Mouse (Mus musculus): Measurements from ENCODE around the gene Spc25. TPM values are rescaled to one million over a fixed set of nuclear protein-coding genes. Genes with fewer than 3 reads are reported as not detected.

Spc25 gene
- polyA plus RNA-seq, 1 experiment from 2014 or later = 137 TPM

- 74% methylated on average over 7 of the region's 7 CpGs for WGBS
Observed at GRCm38 (mm10) chr2:69210773-69211172, 4.8 kb upstream of the Spc25 start, which contains the start of gene G6pc2. TSS of gene G6pc2 (plus strand) at chr2:69211073.

GRCm38 (mm10) chr2:69209684-69210083 is 3.7 kb upstream of the Spc25 start:
- H3K27me3 ChIP-seq (ENCODE audit: control insufficient read depth, insufficient read depth, low read length) = no peaks in the 10 kb centered on the region
- H3K9ac ChIP-seq (ENCODE audit: low read length) = no peak overlapping the region
- H3K4me1 ChIP-seq (ENCODE audit: control insufficient read depth in 2 of 2, insufficient read depth in 2 of 2, low read length in 2 of 2) = peaks cover 0 to 7% of the 10 kb centered on the region in 2 experiments; a peak in 1 of 4 replicates
- 75% methylated on average over 3 of the region's 3 CpGs for WGBS
- no peak overlapping the region for H3K4me3 ChIP-seq (ENCODE audit: control insufficient read depth in 1 of 2, insufficient read depth in 1 of 2, low read depth in 1 of 2, low read length in 2 of 2)
- H3K27ac ChIP-seq (replicated peaks in 1 of 2; ENCODE audit: control insufficient read depth in 1 of 2, insufficient read depth in 1 of 2, low read depth in 2 of 2, low read length in 2 of 2) = no peak overlapping the region
- H3K9me3 ChIP-seq (ENCODE audit: control insufficient read depth, low read length) = no peaks in the 10 kb centered on the region
- H3K4me2 ChIP-seq (ENCODE audit: low read length) = no peak overlapping the region
- no peak for ATAC-seq (ENCODE audit: insufficient number of reproducible peaks, insufficient read depth, low FRiP score, low read depth)
- H3K36me3 ChIP-seq (ENCODE audit: control insufficient read depth, insufficient read depth, low read length) = no peaks in the 10 kb centered on the region

More at GRCm38 (mm10) chr2:69210773-69211172, 4.8 kb upstream of the Spc25 start, which contains the start of gene G6pc2:
- Histone ChIP-seq H3K4me1 (ENCODE audit: control insufficient read depth in 2 of 2, insufficient read depth in 2 of 2, low read length in 2 of 2) (no peaks in the 10 kb centered on the region), H3K9me3 (ENCODE audit: control insufficient read depth, low read length) (no peaks in the 10 kb centered on the region), H3K9ac (ENCODE audit: low read length) (no peak within 1 kb of the TSS), H3K27ac (replicated peaks in 1 of 2; ENCODE audit: control insufficient read depth in 1 of 2, insufficient read depth in 1 of 2, low read depth in 2 of 2, low read length in 2 of 2) (no peak within 1 kb of the TSS), H3K4me3 (ENCODE audit: control insufficient read depth in 1 of 2, insufficient read depth in 1 of 2, low read depth in 1 of 2, low read length in 2 of 2) (no peak within 1 kb of the TSS), H3K36me3 (ENCODE audit: control insufficient read depth, insufficient read depth, low read length) (no peaks in the 10 kb centered on the region), H3K4me2 (ENCODE audit: low read length) (no peak within 1 kb of the TSS), H3K27me3 (ENCODE audit: control insufficient read depth, insufficient read depth, low read length) (no peaks in the 10 kb centered on the region)
- no peak for ATAC-seq (ENCODE audit: insufficient number of reproducible peaks, insufficient read depth, low FRiP score, low read depth)

DNA sequence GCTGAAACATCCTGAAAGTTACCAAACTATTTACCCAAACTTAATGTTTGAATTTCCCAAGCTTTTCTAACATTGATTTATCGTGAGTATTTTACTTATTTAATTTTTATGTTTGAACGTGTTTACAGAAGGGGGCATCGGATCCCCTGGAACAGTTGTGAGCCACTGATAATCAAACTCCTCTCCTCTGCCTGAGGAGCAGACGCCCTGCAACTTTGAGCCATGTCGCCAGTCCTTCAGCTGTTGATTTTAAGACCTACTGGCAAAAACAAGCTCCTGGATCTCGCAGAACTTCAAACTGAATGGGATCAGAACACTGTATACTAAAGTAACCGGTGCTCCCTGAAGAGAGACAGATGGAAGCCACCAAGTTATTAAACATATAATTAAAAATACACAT is 529 bp upstream of the Spc25 start:
- no peak overlapping the region for H3K27ac ChIP-seq (replicated peaks in 1 of 2; ENCODE audit: control insufficient read depth in 1 of 2, insufficient read depth in 1 of 2, low read depth in 2 of 2, low read length in 2 of 2)
- ATAC-seq (ENCODE audit: insufficient number of reproducible peaks, insufficient read depth, low FRiP score, low read depth) = no peak
- peaks cover 0 to 7% of the 10 kb centered on the region in 2 experiments; a peak in 1 of 4 replicates for H3K4me1 ChIP-seq (ENCODE audit: control insufficient read depth in 2 of 2, insufficient read depth in 2 of 2, low read length in 2 of 2)
- H3K9ac ChIP-seq (ENCODE audit: low read length) = peak overlapping the region; percentile 51; the same call in 1 of the 2 replicates
- H3K4me2 ChIP-seq (ENCODE audit: low read length) = peak overlapping the region; percentile 60
- H3K27me3 ChIP-seq (ENCODE audit: control insufficient read depth, insufficient read depth, low read length) = no peaks in the 10 kb centered on the region
- peaks cover 18% of the 10 kb centered on the region for H3K36me3 ChIP-seq (ENCODE audit: control insufficient read depth, insufficient read depth, low read length)
- peak overlapping the region in 1 of 2 experiments; percentile 86; a peak in 2 of 4 replicates for H3K4me3 ChIP-seq (ENCODE audit: control insufficient read depth in 1 of 2, insufficient read depth in 1 of 2, low read depth in 1 of 2, low read length in 2 of 2)
- WGBS = 16% methylated on average over 7 of the region's 7 CpGs
- H3K9me3 ChIP-seq (ENCODE audit: control insufficient read depth, low read length) = no peaks in the 10 kb centered on the region

DNA sequence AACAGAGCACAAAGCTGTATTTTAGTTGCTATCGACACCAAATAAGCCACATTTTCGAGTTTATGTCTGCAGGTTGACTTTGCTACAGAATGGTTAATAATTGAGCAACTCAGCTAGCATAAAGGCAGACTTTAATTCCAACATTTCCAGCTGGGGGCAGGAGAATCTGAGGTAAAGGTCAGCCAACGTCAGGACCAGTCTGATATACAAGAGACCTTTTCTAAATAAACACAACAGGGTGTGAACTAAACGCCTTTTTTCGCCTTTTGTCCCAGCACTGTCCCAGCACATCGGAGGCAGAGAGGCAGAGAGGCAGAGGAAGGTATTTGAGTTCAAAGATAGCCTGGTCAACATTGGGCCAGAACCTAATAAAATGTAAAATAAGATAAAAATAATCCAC is 809 bp downstream of the Spc25 start:
- peaks cover 31% of the 10 kb centered on the region for H3K36me3 ChIP-seq (ENCODE audit: control insufficient read depth, insufficient read depth, low read length)
- peak overlapping the region; percentile 86 for H3K9ac ChIP-seq (ENCODE audit: low read length)
- no peaks in the 10 kb centered on the region for H3K9me3 ChIP-seq (ENCODE audit: control insufficient read depth, low read length)
- H3K27ac ChIP-seq (replicated peaks in 1 of 2; ENCODE audit: control insufficient read depth in 1 of 2, insufficient read depth in 1 of 2, low read depth in 2 of 2, low read length in 2 of 2) = no peak overlapping the region
- 22% methylated on average over 6 of the region's 6 CpGs for WGBS
- H3K27me3 ChIP-seq (ENCODE audit: control insufficient read depth, insufficient read depth, low read length) = no peaks in the 10 kb centered on the region
- no peak for ATAC-seq (ENCODE audit: insufficient number of reproducible peaks, insufficient read depth, low FRiP score, low read depth)
- peak overlapping the region; percentile 72 to 86 for H3K4me3 ChIP-seq (ENCODE audit: control insufficient read depth in 1 of 2, insufficient read depth in 1 of 2, low read depth in 1 of 2, low read length in 2 of 2)
- H3K4me2 ChIP-seq (ENCODE audit: low read length) = peak overlapping the region; percentile 82
- peaks cover 0 to 7% of the 10 kb centered on the region in 2 experiments; a peak in 1 of 4 replicates for H3K4me1 ChIP-seq (ENCODE audit: control insufficient read depth in 2 of 2, insufficient read depth in 2 of 2, low read length in 2 of 2)

DNA sequence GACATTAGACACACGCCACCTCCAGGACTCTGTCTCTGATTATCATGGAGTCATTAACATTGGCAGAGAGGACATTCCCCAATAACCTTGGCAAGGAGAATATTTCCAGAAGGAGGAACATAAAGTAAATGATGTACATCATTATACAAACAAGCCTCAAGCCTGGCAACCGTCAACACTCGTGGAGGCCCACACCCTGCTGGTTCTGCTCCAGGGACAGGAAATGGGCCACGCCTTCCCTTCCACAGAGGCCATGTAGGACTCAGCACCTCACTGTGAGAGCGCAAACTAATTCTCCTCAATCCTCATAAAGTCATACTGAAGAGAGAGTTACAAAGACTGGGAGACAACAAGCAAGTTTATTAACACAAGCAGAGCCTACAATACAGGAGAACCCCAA is 12.4 kb downstream of the Spc25 start:
- Histone ChIP-seq H3K27ac (replicated peaks in 1 of 2; ENCODE audit: control insufficient read depth in 1 of 2, insufficient read depth in 1 of 2, low read depth in 2 of 2, low read length in 2 of 2) (no peak overlapping the region), H3K9me3 (ENCODE audit: control insufficient read depth, low read length) (peaks cover 5% of the 10 kb centered on the region; the same call in 1 of the 2 replicates), H3K4me1 (ENCODE audit: control insufficient read depth in 2 of 2, insufficient read depth in 2 of 2, low read length in 2 of 2) (no peaks in the 10 kb centered on the region), H3K9ac (ENCODE audit: low read length) (no peak overlapping the region), H3K36me3 (ENCODE audit: control insufficient read depth, insufficient read depth, low read length) (peaks cover 61% of the 10 kb centered on the region), H3K4me2 (ENCODE audit: low read length) (no peak overlapping the region), H3K4me3 (ENCODE audit: control insufficient read depth in 1 of 2, insufficient read depth in 1 of 2, low read depth in 1 of 2, low read length in 2 of 2) (no peak overlapping the region), H3K27me3 (ENCODE audit: control insufficient read depth, insufficient read depth, low read length) (no peaks in the 10 kb centered on the region)
- ATAC-seq (ENCODE audit: insufficient number of reproducible peaks, insufficient read depth, low FRiP score, low read depth) = no peak
- WGBS = 82% methylated on average over 5 of the region's 5 CpGs

GRCm38 (mm10) chr2:69191059-69191458 is 14.9 kb downstream of the Spc25 start:
- Histone ChIP-seq H3K36me3 (ENCODE audit: control insufficient read depth, insufficient read depth, low read length) (peaks cover 42% of the 10 kb centered on the region), H3K4me2 (ENCODE audit: low read length) (no peak overlapping the region), H3K9me3 (ENCODE audit: control insufficient read depth, low read length) (peaks cover 5% of the 10 kb centered on the region; the same call in 1 of the 2 replicates), H3K4me3 (ENCODE audit: control insufficient read depth in 1 of 2, insufficient read depth in 1 of 2, low read depth in 1 of 2, low read length in 2 of 2) (no peak overlapping the region), H3K27ac (replicated peaks in 1 of 2; ENCODE audit: control insufficient read depth in 1 of 2, insufficient read depth in 1 of 2, low read depth in 2 of 2, low read length in 2 of 2) (no peak overlapping the region), H3K4me1 (ENCODE audit: control insufficient read depth in 2 of 2, insufficient read depth in 2 of 2, low read length in 2 of 2) (no peaks in the 10 kb centered on the region), H3K9ac (ENCODE audit: low read length) (no peak overlapping the region), H3K27me3 (ENCODE audit: control insufficient read depth, insufficient read depth, low read length) (no peaks in the 10 kb centered on the region)
- WGBS = 82% methylated on average over 5 of the region's 5 CpGs
- ATAC-seq (ENCODE audit: insufficient number of reproducible peaks, insufficient read depth, low FRiP score, low read depth) = no peak

- peaks cover 24% of the 10 kb centered on the region for H3K36me3 ChIP-seq (ENCODE audit: control insufficient read depth, insufficient read depth, low read length)
- H3K4me2 ChIP-seq (ENCODE audit: low read length) = no peak overlapping the region
- H3K9ac ChIP-seq (ENCODE audit: low read length) = no peak overlapping the region
- no peaks in the 10 kb centered on the region for H3K4me1 ChIP-seq (ENCODE audit: control insufficient read depth in 2 of 2, insufficient read depth in 2 of 2, low read length in 2 of 2)
- no peak for ATAC-seq (ENCODE audit: insufficient number of reproducible peaks, insufficient read depth, low FRiP score, low read depth)
- no peaks in the 10 kb centered on the region for H3K27me3 ChIP-seq (ENCODE audit: control insufficient read depth, insufficient read depth, low read length)
- peaks cover 5% of the 10 kb centered on the region; the same call in 1 of the 2 replicates for H3K9me3 ChIP-seq (ENCODE audit: control insufficient read depth, low read length)
- no peak overlapping the region for H3K4me3 ChIP-seq (ENCODE audit: control insufficient read depth in 1 of 2, insufficient read depth in 1 of 2, low read depth in 1 of 2, low read length in 2 of 2)
- 67% methylated on average over 4 of the region's 4 CpGs for whole genome bisulfite sequencing
- H3K27ac ChIP-seq (replicated peaks in 1 of 2; ENCODE audit: control insufficient read depth in 1 of 2, insufficient read depth in 1 of 2, low read depth in 2 of 2, low read length in 2 of 2) = no peak overlapping the region
Observed at GRCm38 (mm10) chr2:69189222-69189621, 16.8 kb downstream of the Spc25 start.

DNA sequence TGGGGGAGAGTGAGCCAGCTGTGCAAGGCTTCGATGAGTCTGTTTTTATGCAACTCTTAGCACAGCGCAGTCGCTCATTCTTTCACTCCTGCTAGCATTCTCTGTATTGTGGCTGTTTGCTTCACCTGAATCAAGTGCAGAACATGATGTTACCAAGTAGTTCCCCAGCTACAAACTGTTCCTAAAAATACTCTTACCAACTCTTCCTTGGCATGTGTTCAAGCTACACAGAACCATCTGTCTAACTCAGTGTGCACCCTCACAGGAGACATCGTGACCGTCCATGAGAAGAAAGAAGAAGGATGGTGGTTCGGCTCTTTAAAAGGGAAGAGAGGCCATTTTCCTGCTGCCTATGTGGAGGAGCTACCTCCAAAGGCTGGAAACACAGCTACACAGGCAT is 17.3 kb downstream of the Spc25 start:
- Histone ChIP-seq H3K27ac (replicated peaks in 1 of 2; ENCODE audit: control insufficient read depth in 1 of 2, insufficient read depth in 1 of 2, low read depth in 2 of 2, low read length in 2 of 2) (no peak overlapping the region), H3K9ac (ENCODE audit: low read length) (no peak overlapping the region), H3K9me3 (ENCODE audit: control insufficient read depth, low read length) (peaks cover 4% of the 10 kb centered on the region; the same call in 1 of the 2 replicates), H3K4me1 (ENCODE audit: control insufficient read depth in 2 of 2, insufficient read depth in 2 of 2, low read length in 2 of 2) (no peaks in the 10 kb centered on the region), H3K4me2 (ENCODE audit: low read length) (no peak overlapping the region), H3K36me3 (ENCODE audit: control insufficient read depth, insufficient read depth, low read length) (peaks cover 19% of the 10 kb centered on the region), H3K27me3 (ENCODE audit: control insufficient read depth, insufficient read depth, low read length) (no peaks in the 10 kb centered on the region), H3K4me3 (ENCODE audit: control insufficient read depth in 1 of 2, insufficient read depth in 1 of 2, low read depth in 1 of 2, low read length in 2 of 2) (no peak overlapping the region)
- ATAC-seq (ENCODE audit: insufficient number of reproducible peaks, insufficient read depth, low FRiP score, low read depth) = no peak
- 79% methylated on average over 6 of the region's 6 CpGs for WGBS
